Mouse (Mus musculus) lung, postnatal 0 days (tissue): ENCODE data around the gene Glt6d1.

Source experiments
- CTCF ChIP-seq: IDR thresholded peaks from 2 replicates; pipeline ENCODE4 v1.5.1; 2016; ENCODE audit warnings: antibody characterized with exemption, mild to moderate bottlenecking
- EP300 ChIP-seq: IDR thresholded peaks from 2 replicates; pipeline ENCODE4 v1.6.1; 2016; ENCODE audit warnings: antibody characterized with exemption, mild to moderate bottlenecking, control low read depth

DNA sequence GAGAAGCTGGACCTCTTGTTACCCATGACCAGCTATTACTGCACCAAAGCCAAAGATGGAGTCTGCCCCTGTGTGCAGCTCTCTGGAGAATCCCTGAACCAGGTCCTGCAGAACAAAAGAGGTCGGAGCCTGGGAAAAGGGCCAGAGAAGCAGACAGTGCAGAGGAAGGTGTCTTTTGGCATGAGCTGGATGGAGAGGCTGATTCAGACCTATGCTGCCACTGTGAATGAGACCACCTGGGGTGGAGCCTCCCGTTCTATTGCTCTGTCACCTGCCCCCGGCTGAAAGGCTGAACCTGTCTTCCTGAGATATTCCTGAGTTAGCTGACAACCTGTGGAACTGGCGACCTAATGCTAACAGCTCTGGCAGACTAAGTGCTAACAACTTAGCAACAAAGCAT, 34.7 kb downstream of the Glt6d1 start:
- TF ChIP-seq CTCF (no peak), EP300 (no peak)
